Mouse (Mus musculus): ENCODE results near the gene Mrpl58.
"Not testable (repeated sequence)": the region's sequence is repeated elsewhere in the genome, so short reads cannot be mapped to it uniquely, and the experiment has no call there.

The Mrpl58 gene

GRCm38 (mm10) chr11:115377254-115377653 lies 26.3 kb upstream of the Mrpl58 start:
- no peaks in the 10 kb centered on the region for H3K36me3 ChIP-seq (ENCODE audit: insufficient read depth, low read length)
- peaks cover 17% of the 10 kb centered on the region for H3K4me1 ChIP-seq (replicated peaks; ENCODE audit: low read depth, low read length)
- no peak overlapping the region for H3K4me3 ChIP-seq (replicated peaks; ENCODE audit: low read length)
- peaks cover 47% of the 10 kb centered on the region for H3K27me3 ChIP-seq (ENCODE audit: insufficient read depth, low read length)
- TF ChIP-seq POU5F1 (IDR thresholded peaks at IDR 0.05; ENCODE audit: borderline replicate concordance, low read length) (no peak), NANOG (IDR thresholded peaks at IDR 0.05; ENCODE audit: borderline replicate concordance, low read length) (no peak), CTCF (conservative IDR thresholded peaks at IDR 0.05; ENCODE audit: low read length) (no peak)
- no peaks in the 10 kb centered on the region for H3K9me3 ChIP-seq (ENCODE audit: low read length)

GRCm38 (mm10) chr11:115377854-115378253 lies 25.7 kb upstream of the Mrpl58 start:
- Histone ChIP-seq H3K36me3 (ENCODE audit: insufficient read depth, low read length) (no peaks in the 10 kb centered on the region), H3K9me3 (ENCODE audit: low read length) (no peaks in the 10 kb centered on the region), H3K4me1 (replicated peaks; ENCODE audit: low read depth, low read length) (peaks cover 23% of the 10 kb centered on the region), H3K27me3 (ENCODE audit: insufficient read depth, low read length) (peaks cover 49% of the 10 kb centered on the region), H3K4me3 (replicated peaks; ENCODE audit: low read length) (no peak overlapping the region)
- TF ChIP-seq CTCF (conservative IDR thresholded peaks at IDR 0.05; ENCODE audit: low read length) (peak; percentile 42), POU5F1 (IDR thresholded peaks at IDR 0.05; ENCODE audit: borderline replicate concordance, low read length) (no peak), NANOG (IDR thresholded peaks at IDR 0.05; ENCODE audit: borderline replicate concordance, low read length) (no peak)

- peaks cover 34% of the 10 kb centered on the region for H3K27me3 ChIP-seq (ENCODE audit: insufficient read depth, low read length)
- TF ChIP-seq NANOG (IDR thresholded peaks at IDR 0.05; ENCODE audit: borderline replicate concordance, low read length) (no peak), CTCF (conservative IDR thresholded peaks at IDR 0.05; ENCODE audit: low read length) (no peak), POU5F1 (IDR thresholded peaks at IDR 0.05; ENCODE audit: borderline replicate concordance, low read length) (no peak)
- H3K36me3 ChIP-seq (ENCODE audit: insufficient read depth, low read length), result no peaks in the 10 kb centered on the region
- no peaks in the 10 kb centered on the region for H3K9me3 ChIP-seq (ENCODE audit: low read length)
- H3K4me3 ChIP-seq (replicated peaks; ENCODE audit: low read length), result peak overlapping the region; percentile 93
- H3K4me1 ChIP-seq (replicated peaks; ENCODE audit: low read depth, low read length), result peaks cover 47% of the 10 kb centered on the region
Observed at GRCm38 (mm10) chr11:115381276-115381675, 22.3 kb upstream of the Mrpl58 start.

GRCm38 (mm10) chr11:115381743-115382539 lies 21.6 kb upstream of the Mrpl58 start, which contains the start of gene Cdr2l:
Gene Cdr2l, plus strand, starts transcription at chr11:115381916.
- H3K4me1 ChIP-seq (replicated peaks; ENCODE audit: low read depth, low read length), result peaks cover 48% of the 10 kb centered on the region
- H3K27me3 ChIP-seq (ENCODE audit: insufficient read depth, low read length), result peaks cover 29% of the 10 kb centered on the region
- TF ChIP-seq NANOG (IDR thresholded peaks at IDR 0.05; ENCODE audit: borderline replicate concordance, low read length), result no peak
- no peak for TF ChIP-seq CTCF (conservative IDR thresholded peaks at IDR 0.05; ENCODE audit: low read length)
- no peak for TF ChIP-seq POU5F1 (IDR thresholded peaks at IDR 0.05; ENCODE audit: borderline replicate concordance, low read length)
- no peaks in the 10 kb centered on the region for H3K36me3 ChIP-seq (ENCODE audit: insufficient read depth, low read length)
- no peaks in the 10 kb centered on the region for H3K9me3 ChIP-seq (ENCODE audit: low read length)
- peak within 1 kb of the TSS; percentile 93 for H3K4me3 ChIP-seq (replicated peaks; ENCODE audit: low read length)

- no peaks in the 10 kb centered on the region for H3K9me3 ChIP-seq (ENCODE audit: low read length)
- H3K27me3 ChIP-seq (ENCODE audit: insufficient read depth, low read length), result peaks cover 27% of the 10 kb centered on the region
- no peak for TF ChIP-seq POU5F1 (IDR thresholded peaks at IDR 0.05; ENCODE audit: borderline replicate concordance, low read length)
- peak overlapping the region; percentile 93 for H3K4me3 ChIP-seq (replicated peaks; ENCODE audit: low read length)
- H3K36me3 ChIP-seq (ENCODE audit: insufficient read depth, low read length), result no peaks in the 10 kb centered on the region
- peaks cover 48% of the 10 kb centered on the region for H3K4me1 ChIP-seq (replicated peaks; ENCODE audit: low read depth, low read length)
Observed at GRCm38 (mm10) chr11:115382891-115383290, 20.7 kb upstream of the Mrpl58 start.

GRCm38 (mm10) chr11:115383701-115384474 lies 19.7 kb upstream of the Mrpl58 start:
- H3K4me1 ChIP-seq (replicated peaks; ENCODE audit: low read depth, low read length), result peaks cover 54% of the 10 kb centered on the region

GRCm38 (mm10) chr11:115384587-115384986 lies 19.0 kb upstream of the Mrpl58 start:
- H3K9me3 ChIP-seq (ENCODE audit: low read length), result no peaks in the 10 kb centered on the region
- no peak overlapping the region; the same call in 1 of the 2 replicates for H3K4me3 ChIP-seq (replicated peaks; ENCODE audit: low read length)
- H3K4me1 ChIP-seq (replicated peaks; ENCODE audit: low read depth, low read length), result peaks cover 54% of the 10 kb centered on the region
- no peaks in the 10 kb centered on the region for H3K36me3 ChIP-seq (ENCODE audit: insufficient read depth, low read length)
- TF ChIP-seq NANOG (IDR thresholded peaks at IDR 0.05; ENCODE audit: borderline replicate concordance, low read length) (no peak), POU5F1 (IDR thresholded peaks at IDR 0.05; ENCODE audit: borderline replicate concordance, low read length) (no peak), CTCF (conservative IDR thresholded peaks at IDR 0.05; ENCODE audit: low read length) (no peak)
- peaks cover 27% of the 10 kb centered on the region for H3K27me3 ChIP-seq (ENCODE audit: insufficient read depth, low read length)

More at GRCm38 (mm10) chr11:115383701-115384474, 19.7 kb upstream of the Mrpl58 start:
- Histone ChIP-seq H3K4me3 (replicated peaks; ENCODE audit: low read length) (peak overlapping the region; percentile 93; the same call in 1 of the 2 replicates), H3K9me3 (ENCODE audit: low read length) (no peaks in the 10 kb centered on the region), H3K27me3 (ENCODE audit: insufficient read depth, low read length) (peaks cover 27% of the 10 kb centered on the region), H3K36me3 (ENCODE audit: insufficient read depth, low read length) (no peaks in the 10 kb centered on the region)
- TF ChIP-seq CTCF (conservative IDR thresholded peaks at IDR 0.05; ENCODE audit: low read length) (no peak), NANOG (IDR thresholded peaks at IDR 0.05; ENCODE audit: borderline replicate concordance, low read length) (no peak), POU5F1 (IDR thresholded peaks at IDR 0.05; ENCODE audit: borderline replicate concordance, low read length) (no peak)

GRCm38 (mm10) chr11:115386859-115387258 lies 16.7 kb upstream of the Mrpl58 start:
- Histone ChIP-seq H3K4me1 (replicated peaks; ENCODE audit: low read depth, low read length) (peaks cover 65% of the 10 kb centered on the region), H3K36me3 (ENCODE audit: insufficient read depth, low read length) (peaks cover 13% of the 10 kb centered on the region), H3K27me3 (ENCODE audit: insufficient read depth, low read length) (peaks cover 27% of the 10 kb centered on the region)
- H3K4me3 ChIP-seq (replicated peaks; ENCODE audit: low read length); H3K9me3 ChIP-seq (ENCODE audit: low read length): not testable (repeated sequence)

All from E14TG2a.4 (cell line).